Mouse (Mus musculus) lung, adult 10 weeks (tissue): ENCODE measurements around the gene Mrpl53. TPM values are rescaled to one million over a fixed set of nuclear protein-coding genes. Genes with fewer than 3 reads are reported as not detected.

Experiments
- polyA plus RNA-seq: library from polyadenylated mRNA; stranded (reverse); fragments of 350-450 nt; fragmentation: Illumina TruSeq; extraction: RNeasy Lipid Tissue Mini Kit (QIAGEN cat#74804); gene quantifications from one replicate; pipeline ENCODE4 v1.2.3, GENCODE M21; 2014; ENCODE audit warnings: low read depth, low replicate concordance; ENCODE audit not compliant: insufficient read depth

Gene Mrpl53
- 86.8 TPM for polyA plus RNA-seq

DNA sequence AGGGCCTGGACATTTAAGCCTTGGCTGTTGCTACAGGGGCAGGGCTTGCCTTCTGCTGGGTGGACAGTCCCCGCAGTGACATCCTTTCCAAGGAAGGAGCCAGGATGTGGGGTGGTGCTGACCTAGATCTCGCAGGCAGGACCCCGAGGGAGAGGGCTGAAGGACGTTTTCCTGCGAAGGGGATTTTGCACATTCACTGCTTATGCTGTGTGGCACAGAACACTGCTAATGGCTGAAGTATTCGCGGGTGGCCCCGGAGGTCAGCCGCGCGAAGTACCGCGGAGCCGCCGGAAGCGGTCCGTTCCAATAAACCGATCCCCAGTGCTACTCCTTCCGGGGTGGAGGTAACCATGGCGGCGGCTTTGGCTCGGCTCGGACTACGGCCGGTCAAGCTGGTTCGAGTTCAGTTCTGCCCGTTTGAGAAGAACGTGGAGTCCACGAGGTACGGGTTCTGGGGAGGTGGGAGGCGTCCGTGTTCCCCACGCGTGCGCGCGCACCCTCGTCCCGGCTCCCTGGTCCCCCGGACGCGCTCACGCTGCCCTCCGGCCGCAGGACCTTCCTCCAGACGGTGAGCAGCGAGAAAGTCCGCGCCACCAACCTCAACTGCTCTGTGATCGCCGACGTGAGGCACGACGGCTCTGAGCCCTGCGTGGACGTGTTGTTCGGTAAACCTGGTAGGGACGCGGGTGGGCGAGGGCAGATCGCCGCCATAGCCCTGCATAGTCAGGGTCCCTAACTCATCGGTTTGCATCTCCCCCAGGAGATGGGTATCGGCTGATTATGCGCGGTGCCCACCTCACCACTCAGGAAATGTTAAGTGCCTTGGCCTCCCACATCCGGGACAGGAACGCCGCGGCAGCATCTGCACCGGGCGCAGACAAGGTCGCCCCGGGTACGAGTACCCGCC, at the start of gene Mrpl53:
Mrpl53 (plus strand) TSS at position 279 of the 907 bp plus-strand sequence.

DNA sequence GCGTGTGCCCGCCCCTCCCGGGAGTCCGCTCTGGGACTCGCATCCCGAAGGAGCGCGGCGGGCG, 38.8 kb upstream of the Mrpl53 start, which contains the start of gene Tlx2:
Tlx2 (minus strand) TSS at position 47 of the 64 bp plus-strand sequence.

DNA sequence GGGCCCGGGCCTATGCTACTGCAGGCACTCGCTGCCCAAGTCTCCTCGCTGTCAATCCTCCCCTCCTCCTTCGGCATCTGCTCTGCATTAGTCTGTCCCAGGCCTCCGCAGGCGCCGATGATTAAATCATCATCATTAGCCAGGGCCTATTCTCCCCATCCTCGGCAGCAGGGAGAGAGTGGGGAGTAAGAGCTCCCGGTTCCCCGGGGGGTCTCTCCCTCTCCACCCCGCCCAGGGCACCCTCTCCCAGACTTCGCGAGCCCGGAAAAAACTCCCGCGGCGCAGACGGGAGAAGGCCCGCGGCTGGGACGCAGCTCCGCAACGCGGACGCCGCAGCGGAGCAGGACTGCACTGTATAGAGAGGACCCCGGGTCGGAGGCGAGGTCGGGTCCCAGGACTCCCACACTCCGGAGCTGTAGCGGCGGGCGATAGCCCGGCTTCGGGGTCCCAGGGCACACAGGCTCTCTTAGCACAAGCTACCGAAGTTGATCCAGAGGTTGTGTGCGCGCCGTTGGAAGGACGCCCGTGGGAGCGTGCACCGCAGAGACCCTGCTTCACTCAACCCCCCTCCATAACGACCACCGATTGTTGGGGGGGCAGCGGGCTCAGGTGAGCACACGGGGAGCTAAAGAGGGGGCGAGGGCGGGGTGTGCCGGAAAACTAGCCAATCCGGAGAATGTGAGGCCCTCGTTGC, 31.1 kb upstream of the Mrpl53 start, which contains the start of gene Pcgf1:
Pcgf1 (plus strand) TSS at position 240 of the 694 bp plus-strand sequence.

GRCm38 (mm10) chr6:83086121-83087035, 22.5 kb upstream of the Mrpl53 start, which contains the start of gene Lbx2:
Lbx2 (plus strand) TSS chr6:83086367.

DNA sequence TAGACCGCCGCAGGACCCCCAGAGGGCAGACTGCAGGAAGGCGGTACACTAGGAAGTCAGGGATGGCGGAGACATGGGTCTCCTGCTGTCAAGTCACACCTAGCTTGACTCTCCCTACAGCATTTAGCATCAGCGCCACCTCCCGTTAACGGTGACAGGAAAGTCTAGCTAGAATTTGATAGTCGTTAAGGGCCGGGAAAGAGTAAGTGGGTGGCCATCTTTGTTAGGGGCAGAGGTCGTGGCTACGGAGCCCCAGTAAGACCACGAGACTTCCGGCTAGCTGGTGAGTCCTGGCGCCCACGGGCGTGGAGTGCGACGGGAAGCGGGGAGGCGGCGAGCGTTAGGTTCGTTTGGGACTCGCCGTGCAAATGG, 7.5 kb upstream of the Mrpl53 start, which contains the start of the genes Ccdc142 and Gm42688:
Ccdc142 (plus strand) TSS at position 286 of the 372 bp plus-strand sequence.
Gm42688 (plus strand) TSS at position 302 of the 372 bp plus-strand sequence.

DNA sequence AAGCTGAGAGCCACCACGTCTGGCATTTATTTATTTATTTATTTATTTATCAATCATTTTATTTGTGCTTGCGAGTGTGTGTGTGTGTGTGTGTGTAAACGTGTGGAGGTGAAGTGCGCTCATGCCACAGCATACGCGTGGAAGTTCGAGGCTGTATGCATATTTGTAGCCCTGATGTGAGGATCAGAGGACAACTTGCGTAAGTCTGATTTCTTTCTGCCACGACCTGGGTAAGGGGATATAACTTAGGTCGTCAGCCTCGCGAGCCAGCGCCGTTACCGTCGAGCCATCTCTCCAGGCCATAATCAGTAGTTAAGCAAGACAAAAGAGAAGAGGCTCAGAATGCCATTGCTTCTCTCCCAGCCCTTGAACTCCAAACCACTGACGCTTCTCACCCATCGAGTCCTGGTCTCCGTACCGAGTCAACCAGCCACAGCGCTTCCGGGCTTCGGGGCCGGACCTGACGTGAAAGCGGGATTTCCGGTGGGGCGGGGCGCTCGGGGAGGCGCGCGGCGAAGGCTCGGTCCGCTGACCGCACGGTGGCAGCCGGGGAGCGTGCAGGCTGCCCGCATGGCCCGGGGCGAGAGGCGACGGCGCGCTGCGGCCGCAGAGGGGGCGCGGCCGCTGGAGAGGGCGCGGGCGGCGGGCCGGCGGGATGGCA, 6.3 kb downstream of the Mrpl53 start, which contains the start of gene Mogs:
Mogs (plus strand) TSS at position 486 of the 661 bp plus-strand sequence.

DNA sequence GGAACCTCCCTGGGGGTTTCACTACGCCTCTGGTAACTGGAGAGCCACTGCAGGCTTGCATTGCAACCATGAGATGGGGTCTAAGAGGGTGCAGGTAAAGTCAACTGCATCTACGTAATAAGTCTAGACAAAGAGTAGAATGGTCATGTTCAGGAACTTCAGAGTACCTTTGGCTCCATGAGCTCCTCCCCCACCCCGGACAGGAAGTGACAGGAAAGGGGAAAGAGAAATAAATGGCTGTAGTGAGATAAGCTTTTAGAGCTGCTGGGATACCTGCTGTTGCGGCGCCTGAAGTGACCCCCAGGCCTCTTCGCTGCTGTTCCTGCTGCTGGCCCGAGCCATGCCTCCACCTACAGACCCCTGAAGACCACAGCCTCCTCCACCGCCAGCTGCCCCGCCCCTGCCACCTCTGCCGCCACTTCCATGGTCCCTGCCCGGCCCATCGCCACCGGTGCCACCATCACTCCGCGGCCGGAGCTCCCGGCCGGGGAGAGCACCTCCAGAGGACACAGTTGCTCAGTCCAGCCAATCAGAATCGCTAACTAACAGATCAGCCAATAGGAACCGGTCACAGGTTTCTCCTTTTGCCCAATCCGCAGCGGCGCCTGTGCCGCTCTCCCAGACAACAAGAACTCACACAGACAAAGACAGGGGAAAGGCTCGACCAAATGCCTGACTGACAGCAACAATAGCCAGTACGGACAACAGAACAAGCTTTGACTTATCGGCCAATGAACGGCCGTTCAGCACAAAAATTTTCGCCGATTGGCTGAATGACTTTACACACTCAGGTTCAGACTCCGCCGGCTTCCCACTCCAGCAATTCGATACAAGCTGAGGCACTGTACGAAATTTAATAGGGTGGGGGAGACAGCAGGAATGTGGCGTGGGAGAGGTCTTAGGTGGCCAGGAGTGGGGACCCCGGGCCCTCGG, 12.4 kb downstream of the Mrpl53 start, which contains the start of gene Wbp1:
Wbp1 (minus strand) TSS at position 630 of the 933 bp plus-strand sequence.

GRCm38 (mm10) chr6:83125331-83125730, 16.5 kb downstream of the Mrpl53 start, which contains the start of gene Ino80b:
Ino80b (minus strand) TSS chr6:83125431.

GRCm38 (mm10) chr6:83134951-83135513, 26.2 kb downstream of the Mrpl53 start, which contains the start of gene Rtkn:
Rtkn (plus strand) TSS chr6:83135463.

DNA sequence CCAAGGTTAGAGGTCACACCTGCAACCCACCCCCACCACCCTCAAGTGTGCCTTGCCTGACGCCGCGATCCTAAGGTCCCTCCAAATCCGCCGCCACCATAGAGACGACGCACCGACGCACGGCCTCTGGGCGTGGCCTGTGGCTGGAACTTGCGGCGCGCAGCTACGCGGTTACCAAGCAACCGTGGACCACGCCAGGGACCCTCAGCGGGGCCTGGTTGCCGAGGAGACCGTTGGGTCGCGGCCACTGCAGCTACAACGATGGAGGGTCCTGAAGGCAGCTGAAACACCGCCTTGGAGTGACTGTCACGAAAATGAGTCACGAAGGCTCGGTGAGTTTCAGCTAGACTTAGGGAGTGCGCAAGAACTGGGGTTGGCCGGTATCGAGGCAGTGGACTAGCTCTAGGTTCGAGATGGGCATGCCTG, 47.4 kb downstream of the Mrpl53 start, which contains the start of the genes Wdr54 and 1700003E16Rik:
Wdr54 (minus strand) TSS at position 139 of the 426 bp plus-strand sequence.
1700003E16Rik (plus strand) TSS at position 146 of the 426 bp plus-strand sequence.

Other genes with a start within 250 kb of the Mrpl53 start
- gene Sema4f, start 169.3 kb upstream of the Mrpl53 start, polyA plus RNA-seq: 5.8 TPM
- 2.0 TPM for gene M1ap, start 162.1 kb upstream of the Mrpl53 start, polyA plus RNA-seq
- 16.3 TPM for gene Dok1, start 75.6 kb upstream of the Mrpl53 start, polyA plus RNA-seq
- gene Loxl3, start 74.9 kb upstream of the Mrpl53 start, polyA plus RNA-seq: 3.4 TPM
- gene Aup1, start 54.5 kb upstream of the Mrpl53 start, polyA plus RNA-seq: 127 TPM
- 34.7 TPM for gene Htra2, start 53.8 kb upstream of the Mrpl53 start, polyA plus RNA-seq
- 2.2 TPM for gene Dqx1, start 51.2 kb upstream of the Mrpl53 start, polyA plus RNA-seq
- not detected for gene Tlx2, start 38.7 kb upstream of the Mrpl53 start, polyA plus RNA-seq
- 16.3 TPM for gene Pcgf1, start 31.2 kb upstream of the Mrpl53 start, polyA plus RNA-seq
- gene Lbx2, start 22.7 kb upstream of the Mrpl53 start, polyA plus RNA-seq: 2.9 TPM
- gene Ccdc142, start 7.4 kb upstream of the Mrpl53 start, polyA plus RNA-seq: 1.3 TPM
- gene Gm42688, start 7.4 kb upstream of the Mrpl53 start, polyA plus RNA-seq: 1.8 TPM
- 17.2 TPM for gene Mogs, start 6.5 kb downstream of the Mrpl53 start, polyA plus RNA-seq
- gene Wbp1, start 12.5 kb downstream of the Mrpl53 start, polyA plus RNA-seq: 67.8 TPM
- gene Ino80b, start 16.4 kb downstream of the Mrpl53 start, polyA plus RNA-seq: 19.2 TPM
- 22.6 TPM for gene Rtkn, start 26.4 kb downstream of the Mrpl53 start, polyA plus RNA-seq
- 6.7 TPM for gene Wdr54, start 47.4 kb downstream of the Mrpl53 start, polyA plus RNA-seq
- gene 1700003E16Rik, start 47.4 kb downstream of the Mrpl53 start, polyA plus RNA-seq: 3.6 TPM
- gene Dctn1, start 56.9 kb downstream of the Mrpl53 start, polyA plus RNA-seq: 44.7 TPM
- 8.0 TPM for gene Slc4a5, start 110.8 kb downstream of the Mrpl53 start, polyA plus RNA-seq
- gene Mthfd2, start 216.9 kb downstream of the Mrpl53 start, polyA plus RNA-seq: 3.9 TPM
- gene Mob1a, start 217.0 kb downstream of the Mrpl53 start, polyA plus RNA-seq: 55.0 TPM
- 71.9 TPM for gene Bola3, start 240.1 kb downstream of the Mrpl53 start, polyA plus RNA-seq